Mouse (Mus musculus) embryonic facial prominence, embryonic 10.5 days (tissue): ENCODE measurements around the gene Fam196a. TPM values are rescaled to one million over a fixed set of nuclear protein-coding genes. Genes with fewer than 3 reads are reported as not detected.

Source experiments
- DNase-seq: peaks from one replicate; pipeline ENCODE4 v3.0.0-alpha.2; 2017; ENCODE audit warnings: low spot score
- H3K27ac ChIP-seq: fragments of 300-500 bp; sonication (generic); replicated peaks from 2 replicates; pipeline ENCODE4 v1.5.1; 2016; ENCODE audit warnings: mild to moderate bottlenecking
- H3K27me3 ChIP-seq: fragments of 300-500 bp; sonication (generic); replicated peaks from 2 replicates; pipeline ENCODE4 v1.6.1; 2016; ENCODE audit warnings: low read depth, mild to moderate bottlenecking; ENCODE audit not compliant: poor library complexity, severe bottlenecking
- H3K36me3 ChIP-seq: fragments of 300-500 bp; sonication (generic); replicated peaks from 2 replicates; pipeline ENCODE4 v1.6.1; 2016; ENCODE audit warnings: mild to moderate bottlenecking, moderate library complexity
- H3K4me1 ChIP-seq: fragments of 300-500 bp; sonication (generic); 2 replicates; pipeline ENCODE4 v1.6.1; 2016
- H3K4me3 ChIP-seq: fragments of 300-500 bp; sonication (generic); 2 replicates; pipeline ENCODE4 v1.5.1; 2016; ENCODE audit warnings: mild to moderate bottlenecking, moderate library complexity
- H3K9me3 ChIP-seq: fragments of 300-500 bp; sonication (generic); 2 replicates; pipeline ENCODE4 v1.6.1; 2016; ENCODE audit warnings: mild to moderate bottlenecking
- WGBS: fragments of 180-500 bp; shearing (Covaris S2); methylation state at CpG from one replicate; pipeline ENCODE4 v1.1.7; 2016; 5-methylcytosine and 5-hydroxymethylcytosine counted together
- polyA plus RNA-seq: library from polyadenylated mRNA; unstranded; fragments of >200 nt; fragmentation: Nextera tagmentation; extraction: Ambion mirVana; gene quantifications from 2 replicates; pipeline ENCODE4 v1.2.1, GENCODE M21; 2016

Gene Fam196a
- 2.1 and 2.7 TPM in 2 replicates for polyA plus RNA-seq

DNA sequence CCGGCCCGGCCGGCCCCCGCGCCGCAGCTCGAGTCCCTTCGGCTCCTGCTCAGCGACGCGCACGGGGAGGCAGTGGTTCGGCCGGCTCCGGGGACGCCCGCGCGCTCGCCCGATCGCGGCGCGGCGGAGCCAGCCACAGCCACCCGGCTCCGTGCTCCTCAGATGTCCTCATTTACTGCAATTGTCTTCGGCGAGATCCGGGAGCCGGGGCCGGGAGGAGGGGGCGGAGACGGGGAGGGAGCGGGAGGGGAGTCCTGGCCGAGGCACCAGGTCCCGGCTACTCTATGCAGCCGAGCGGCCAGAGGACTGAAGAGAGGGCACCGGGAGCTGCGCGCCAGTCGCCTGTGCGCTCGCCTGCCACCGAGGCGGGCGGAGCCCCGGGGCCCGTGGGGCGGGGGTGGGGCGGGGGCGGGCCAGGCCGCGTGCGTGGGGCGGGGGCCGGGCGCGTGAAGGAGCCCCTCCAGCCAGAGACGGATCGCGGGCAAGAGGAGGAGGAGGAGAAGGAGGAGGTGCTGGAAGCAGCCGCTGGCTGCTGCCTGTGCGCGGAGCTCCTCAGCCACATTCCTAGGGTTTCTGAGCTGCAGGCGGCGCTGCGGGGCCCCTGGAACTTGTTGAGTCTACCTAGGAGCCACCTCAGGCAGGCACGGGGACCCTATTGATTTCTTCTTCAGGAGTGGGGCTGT is at the start of gene Fam196a:
TSS of gene Fam196a (minus strand) at position 504 of the 683 bp plus-strand sequence.
- peak; percentile 83 for DNase-seq
- under 1% methylated on average over 70 of the region's 71 CpGs for WGBS
- H3K27me3 ChIP-seq: peaks cover 42% of the 10 kb centered on the region
- peak within 1 kb of the TSS; percentile 72; the same call in 1 of the 2 replicates for H3K27ac ChIP-seq
- H3K36me3 ChIP-seq: no peaks in the 10 kb centered on the region
- H3K9me3 ChIP-seq: no peaks in the 10 kb centered on the region
- H3K4me3 ChIP-seq: peak within 1 kb of the TSS; percentile 70
- H3K4me1 ChIP-seq: peaks cover 28% of the 10 kb centered on the region

DNA sequence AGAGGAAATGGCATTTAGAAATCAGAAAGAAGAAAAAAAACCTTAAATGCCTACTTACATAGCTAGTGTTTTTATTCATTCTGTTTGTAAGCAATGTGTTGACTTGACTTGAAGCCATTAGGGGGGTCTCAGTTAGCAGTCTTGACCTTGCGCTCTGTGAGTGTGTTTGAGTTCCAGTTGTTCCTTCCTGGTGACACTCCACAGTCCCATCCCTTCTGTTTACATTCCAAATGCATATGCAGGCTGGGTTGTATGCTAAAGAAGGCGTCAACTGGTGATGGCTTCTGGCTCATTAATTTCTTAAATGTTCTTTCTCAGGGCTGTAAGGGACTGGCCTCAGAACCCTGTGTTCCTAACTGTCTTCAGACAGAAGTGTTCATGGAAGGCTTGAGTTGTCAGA is 23.4 kb upstream of the Fam196a start:
- no peak overlapping the region for H3K27ac ChIP-seq
- H3K4me1 ChIP-seq: no peaks in the 10 kb centered on the region
- 90% methylated on average over 2 of the region's 2 CpGs for WGBS
- no peak for DNase-seq
- H3K27me3 ChIP-seq: no peaks in the 10 kb centered on the region
- no peaks in the 10 kb centered on the region for H3K36me3 ChIP-seq
- no peaks in the 10 kb centered on the region for H3K9me3 ChIP-seq
- H3K4me3 ChIP-seq: no peak overlapping the region

DNA sequence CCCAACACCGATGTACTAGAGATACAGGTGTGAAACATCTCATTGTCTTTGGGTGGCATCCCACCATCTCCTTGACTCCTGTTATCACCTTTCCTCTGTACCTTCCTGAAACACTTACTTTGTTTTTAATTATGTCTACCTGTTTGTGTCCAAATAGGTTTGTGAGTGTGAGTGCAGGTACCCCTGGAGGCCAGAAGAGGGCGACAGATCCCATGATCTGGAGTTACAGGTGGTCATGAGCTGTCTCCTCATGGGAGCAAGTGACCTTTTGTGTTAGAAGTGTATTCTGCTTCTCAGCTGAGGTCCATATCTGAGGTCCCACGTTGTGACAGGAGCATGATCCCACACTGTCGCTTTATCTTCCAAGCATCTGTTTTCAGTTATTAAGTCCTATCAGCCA is 22.6 kb upstream of the Fam196a start:
- DNase-seq: peak; percentile 20
- Histone ChIP-seq H3K27me3 (no peaks in the 10 kb centered on the region), H3K9me3 (no peaks in the 10 kb centered on the region), H3K4me3 (no peak overlapping the region), H3K36me3 (no peaks in the 10 kb centered on the region), H3K27ac (no peak overlapping the region), H3K4me1 (no peaks in the 10 kb centered on the region)
- 60% methylated on average over 4 of the region's 4 CpGs for WGBS

DNA sequence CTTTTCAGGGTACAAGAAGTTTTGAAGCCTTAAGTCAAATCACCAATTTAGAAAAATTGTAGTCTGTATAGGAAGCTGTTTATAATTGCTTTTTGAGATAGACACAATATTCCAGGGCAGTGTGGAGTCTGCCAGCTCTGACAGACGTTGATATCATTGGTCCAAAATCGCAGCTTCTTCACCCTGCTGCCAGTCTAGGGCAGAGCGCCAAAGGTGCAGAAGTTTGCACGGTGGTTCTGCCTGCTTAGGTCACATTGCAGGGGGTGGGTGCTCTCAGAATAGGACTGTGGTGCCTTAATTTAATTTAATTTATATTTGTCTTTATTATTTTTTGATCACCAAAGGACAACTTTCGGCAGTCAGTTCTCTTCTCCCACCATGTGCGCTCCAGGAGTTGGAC is 20.9 kb upstream of the Fam196a start:
- no peak overlapping the region for H3K27ac ChIP-seq
- no peak overlapping the region for H3K4me3 ChIP-seq
- no peaks in the 10 kb centered on the region for H3K9me3 ChIP-seq
- H3K36me3 ChIP-seq: no peaks in the 10 kb centered on the region
- no peak for DNase-seq
- H3K27me3 ChIP-seq: no peaks in the 10 kb centered on the region
- 94% methylated on average over 6 of the region's 6 CpGs for WGBS
- H3K4me1 ChIP-seq: no peaks in the 10 kb centered on the region

DNA sequence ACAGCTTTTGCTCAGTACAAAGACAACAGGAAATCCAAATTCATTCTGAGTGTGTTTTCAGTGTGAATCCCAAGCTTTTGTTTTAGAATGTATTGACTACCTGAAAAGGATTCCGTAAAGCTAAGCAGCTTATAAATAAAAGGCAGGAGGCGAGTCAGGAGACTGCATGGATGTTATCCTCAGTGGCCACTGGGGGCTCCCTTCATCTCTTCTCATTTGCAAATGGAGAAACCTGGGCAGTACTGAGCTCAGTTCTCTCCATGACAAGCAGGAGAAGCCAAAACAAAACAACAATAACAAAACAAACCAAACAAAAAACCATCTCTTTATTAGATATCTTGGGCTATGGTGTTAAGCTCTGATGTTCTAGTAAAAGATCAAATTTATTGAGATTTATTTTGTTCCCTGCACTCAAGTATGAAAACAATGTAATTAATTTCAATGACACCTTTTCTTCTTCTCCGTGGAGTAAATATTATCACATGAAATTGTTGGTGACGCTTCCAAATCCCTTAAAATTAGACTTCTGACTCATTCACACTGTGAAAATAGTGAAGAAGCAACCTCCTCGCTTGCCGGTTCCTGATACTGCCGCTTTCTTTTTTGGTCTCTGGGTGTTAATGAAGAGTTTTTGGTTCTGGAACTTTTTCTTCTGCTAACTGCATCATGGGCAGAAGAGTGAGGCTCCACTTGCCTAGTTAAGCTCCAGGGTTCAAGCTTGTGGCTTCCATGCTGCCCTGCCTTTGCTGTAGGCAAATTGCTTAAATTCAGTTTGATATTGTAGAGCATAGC is 7.9 kb upstream of the Fam196a start:
- WGBS: 81% methylated on average over 7 of the region's 7 CpGs
- H3K9me3 ChIP-seq: no peaks in the 10 kb centered on the region
- H3K36me3 ChIP-seq: no peaks in the 10 kb centered on the region
- DNase-seq: no peak
- no peak overlapping the region for H3K4me3 ChIP-seq
- H3K27me3 ChIP-seq: no peaks in the 10 kb centered on the region
- H3K4me1 ChIP-seq: peaks cover 7% of the 10 kb centered on the region; the same call in 1 of the 2 replicates
- H3K27ac ChIP-seq: no peak overlapping the region

DNA sequence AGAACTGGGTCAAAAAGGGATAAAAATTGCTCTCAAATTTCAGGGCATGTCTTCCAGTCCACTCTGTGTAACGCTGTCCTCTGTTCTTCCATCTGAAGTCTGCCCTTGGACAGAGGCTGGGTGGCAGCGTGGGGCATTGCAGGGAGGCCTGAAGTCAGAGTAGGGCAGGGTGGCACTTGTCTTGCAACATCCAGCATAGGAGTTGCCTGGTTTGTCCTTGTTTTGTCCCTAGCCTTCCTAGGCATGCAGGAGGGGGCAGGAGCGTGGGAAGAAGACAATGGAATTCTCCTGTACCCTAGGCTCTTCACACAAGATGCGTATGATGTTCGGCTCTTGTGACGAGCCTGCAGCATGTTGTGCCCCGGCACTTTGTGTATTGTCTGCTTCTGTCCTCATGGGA is 5.5 kb upstream of the Fam196a start:
- Histone ChIP-seq H3K9me3 (no peaks in the 10 kb centered on the region), H3K36me3 (no peaks in the 10 kb centered on the region), H3K4me1 (peaks cover 11% of the 10 kb centered on the region), H3K27me3 (0 out of 2 replicates have a peak, but pooled peaks cover 10% of the 10 kb centered on the region), H3K4me3 (no peak overlapping the region), H3K27ac (no peak overlapping the region)
- WGBS: 85% methylated on average over 7 of the region's 7 CpGs
- no peak for DNase-seq

DNA sequence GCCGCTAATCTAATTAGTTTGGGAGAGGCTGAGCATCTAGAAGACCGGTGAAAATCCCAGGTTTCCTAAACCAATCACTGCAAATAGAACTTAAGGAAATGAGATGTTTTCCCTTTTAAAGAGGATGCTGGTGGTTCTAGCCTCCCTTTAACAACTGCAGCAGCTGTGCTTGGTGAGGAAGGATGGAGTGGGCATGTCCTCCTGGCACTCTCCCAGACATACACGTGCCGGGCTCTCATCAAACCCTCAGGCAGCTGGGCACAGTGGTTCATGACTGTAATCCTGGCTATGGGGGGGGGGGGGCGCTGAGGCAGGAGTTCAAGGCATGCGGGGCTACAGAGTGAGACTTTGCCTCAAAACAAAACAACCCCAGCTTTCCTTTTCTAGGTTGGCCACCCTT is 4.8 kb upstream of the Fam196a start:
- Histone ChIP-seq H3K4me3 (no peak overlapping the region), H3K27ac (no peak overlapping the region), H3K27me3 (0 out of 2 replicates have a peak, but pooled peaks cover 11% of the 10 kb centered on the region), H3K4me1 (peaks cover 17% of the 10 kb centered on the region), H3K36me3 (no peaks in the 10 kb centered on the region), H3K9me3 (no peaks in the 10 kb centered on the region)
- WGBS: 84% methylated on average over 6 of the region's 6 CpGs
- DNase-seq: no peak

DNA sequence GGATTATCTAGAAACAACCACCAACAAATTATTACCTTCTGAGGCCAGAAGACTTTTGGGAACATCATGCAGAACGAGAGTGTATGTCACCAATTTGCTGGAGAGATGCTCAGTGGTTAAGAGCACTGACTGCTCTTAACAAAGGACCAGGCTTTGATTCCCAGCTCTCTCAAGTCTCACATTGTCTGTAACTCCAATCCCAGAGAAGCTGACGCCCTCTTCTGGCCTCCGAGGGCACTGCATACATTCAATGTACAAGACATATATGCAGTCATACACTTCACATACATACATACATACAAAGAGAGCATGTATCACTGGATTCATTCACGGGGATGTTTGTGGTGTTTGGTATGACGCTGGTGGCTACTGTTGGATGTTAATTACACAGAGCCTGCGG is 3.7 kb upstream of the Fam196a start:
- 93% methylated on average over 6 of the region's 6 CpGs for WGBS
- Histone ChIP-seq H3K4me3 (no peak overlapping the region), H3K27ac (no peak overlapping the region), H3K27me3 (peaks cover 21% of the 10 kb centered on the region), H3K36me3 (no peaks in the 10 kb centered on the region), H3K4me1 (peaks cover 28% of the 10 kb centered on the region), H3K9me3 (no peaks in the 10 kb centered on the region)
- DNase-seq: no peak

DNA sequence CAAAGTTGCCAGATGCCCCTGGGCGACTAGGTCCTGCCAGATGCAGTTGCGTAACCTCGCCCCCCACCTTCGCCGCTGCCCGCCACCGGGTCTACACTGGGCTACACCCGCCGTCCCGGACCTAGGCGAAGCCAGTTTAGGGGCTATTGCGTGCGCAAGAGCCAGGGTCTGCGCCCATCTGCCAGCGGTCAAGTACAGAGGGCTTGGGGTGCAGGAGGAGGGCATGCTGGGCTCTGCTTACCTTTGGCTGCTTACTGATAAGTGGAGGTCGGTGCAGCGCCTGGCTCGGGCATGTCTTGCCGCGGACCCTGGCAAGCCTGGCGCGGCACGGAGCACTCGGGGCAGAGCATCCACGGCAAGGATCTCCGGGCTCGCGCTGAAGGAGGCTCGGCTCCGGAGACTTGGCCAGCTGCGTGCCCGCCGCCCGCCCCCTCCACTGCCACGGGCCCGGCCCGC is 731 bp downstream of the Fam196a start:
- Histone ChIP-seq H3K36me3 (no peaks in the 10 kb centered on the region), H3K9me3 (no peaks in the 10 kb centered on the region), H3K27ac (peak overlapping the region; percentile 72; the same call in 1 of the 2 replicates), H3K4me3 (peak overlapping the region; percentile 70), H3K27me3 (peaks cover 42% of the 10 kb centered on the region), H3K4me1 (peaks cover 28% of the 10 kb centered on the region)
- WGBS: under 1% methylated on average over 37 of the region's 37 CpGs
- DNase-seq: peak; percentile 50

DNA sequence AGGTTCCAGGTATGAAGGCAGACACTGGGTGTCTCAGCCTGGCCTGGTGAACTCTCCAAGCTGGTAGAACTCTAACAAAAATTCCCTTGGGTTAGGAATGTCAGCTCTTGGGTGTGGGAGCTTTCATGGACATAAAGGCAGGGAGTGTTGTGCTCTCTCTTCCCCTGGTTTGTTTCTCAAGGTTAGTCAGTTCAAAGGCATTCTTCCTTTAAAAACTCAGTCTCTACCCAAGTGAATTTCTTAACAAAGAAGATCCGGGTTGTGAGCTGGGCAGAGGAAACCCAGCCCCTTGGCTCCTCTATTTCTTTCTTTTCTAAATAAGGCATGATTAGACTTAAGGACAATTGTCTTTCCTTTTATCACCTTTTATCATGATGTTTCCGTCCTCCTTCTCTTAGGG is 6.3 kb downstream of the Fam196a start:
- peaks cover 5% of the 10 kb centered on the region for H3K4me1 ChIP-seq
- no peak overlapping the region for H3K27ac ChIP-seq
- no peak overlapping the region for H3K4me3 ChIP-seq
- 79% methylated on average over 2 of the region's 2 CpGs for WGBS
- H3K27me3 ChIP-seq: peaks cover 20% of the 10 kb centered on the region
- H3K9me3 ChIP-seq: no peaks in the 10 kb centered on the region
- H3K36me3 ChIP-seq: no peaks in the 10 kb centered on the region
- DNase-seq: no peak

DNA sequence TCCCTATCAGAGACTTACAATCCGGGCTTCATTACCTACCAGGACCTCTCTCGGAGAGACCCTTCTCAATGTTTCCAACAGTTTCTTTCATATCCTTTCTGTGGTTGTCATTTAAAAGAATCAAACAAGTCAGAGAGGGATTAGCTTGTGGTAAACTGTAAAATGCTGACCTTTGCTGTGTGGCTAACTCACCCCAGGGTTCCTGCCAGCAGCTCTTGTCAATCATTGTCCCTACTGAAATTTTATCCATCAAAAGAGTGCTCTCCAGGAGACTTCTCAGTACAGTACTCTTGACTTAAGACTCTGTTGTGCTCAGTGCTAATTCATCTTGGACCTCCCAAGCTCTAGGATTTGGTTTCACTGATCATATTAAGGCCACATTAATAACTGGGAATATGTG is 36.2 kb downstream of the Fam196a start:
- H3K27me3 ChIP-seq: no peaks in the 10 kb centered on the region
- H3K27ac ChIP-seq: no peak overlapping the region
- H3K4me1 ChIP-seq: 0 out of 2 replicates have a peak, but pooled peaks cover 4% of the 10 kb centered on the region
- no peak overlapping the region for H3K4me3 ChIP-seq
- H3K36me3 ChIP-seq: peaks cover 5% of the 10 kb centered on the region; the same call in 1 of the 2 replicates
- H3K9me3 ChIP-seq: no peaks in the 10 kb centered on the region
- no peak for DNase-seq
- 71% methylated on average over 2 of the region's 2 CpGs for WGBS

DNA sequence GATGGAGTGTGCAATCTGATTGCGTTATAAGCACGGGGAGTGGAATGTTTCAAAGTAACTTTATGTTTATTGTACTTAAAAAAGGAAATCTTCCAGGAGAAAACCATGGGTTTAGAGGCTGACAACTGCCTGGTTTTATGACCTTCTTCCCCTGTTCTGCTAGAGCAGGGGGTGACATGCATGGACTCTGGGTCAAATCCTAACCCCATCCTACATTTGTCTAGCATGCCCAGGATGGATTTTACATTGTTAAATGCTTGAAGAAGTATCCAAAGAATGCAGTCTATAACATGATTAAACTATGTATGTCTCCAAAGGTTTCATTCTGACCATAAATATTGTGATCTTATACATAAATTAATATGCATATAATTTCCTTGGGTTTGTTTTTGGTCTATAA is 38.8 kb downstream of the Fam196a start:
- DNase-seq: no peak
- 93% methylated on average over 2 of the region's 2 CpGs for WGBS
- H3K4me3 ChIP-seq: no peak overlapping the region
- H3K36me3 ChIP-seq: peaks cover 6% of the 10 kb centered on the region; the same call in 1 of the 2 replicates
- 0 out of 2 replicates have a peak, but pooled peaks cover 4% of the 10 kb centered on the region for H3K4me1 ChIP-seq
- no peaks in the 10 kb centered on the region for H3K27me3 ChIP-seq
- no peak overlapping the region for H3K27ac ChIP-seq
- no peaks in the 10 kb centered on the region for H3K9me3 ChIP-seq
